Mouse (Mus musculus) gastrocnemius, postnatal 4 days (tissue): ENCODE results near the gene Erbb2. TPM values are rescaled to one million over a fixed set of nuclear protein-coding genes. Genes with fewer than 3 reads are reported as not detected.

ENCODE experiments used
- DNase-seq, 2 experiments: peaks; one replicate each; pipeline ENCODE4 v3.0.0; 2021 to 2022; ENCODE audit warnings: low spot score in 2 of 2, mixed read lengths in 2 of 2
- total RNA-seq, 2 experiments: library from RNA; stranded (reverse); gene quantifications; 2 replicates each; pipeline ENCODE4 v1.2.3; 2021

Gene Erbb2
- total RNA-seq, 2 experiments from 2014 or later, result 19.6 to 23.5 TPM

DNA sequence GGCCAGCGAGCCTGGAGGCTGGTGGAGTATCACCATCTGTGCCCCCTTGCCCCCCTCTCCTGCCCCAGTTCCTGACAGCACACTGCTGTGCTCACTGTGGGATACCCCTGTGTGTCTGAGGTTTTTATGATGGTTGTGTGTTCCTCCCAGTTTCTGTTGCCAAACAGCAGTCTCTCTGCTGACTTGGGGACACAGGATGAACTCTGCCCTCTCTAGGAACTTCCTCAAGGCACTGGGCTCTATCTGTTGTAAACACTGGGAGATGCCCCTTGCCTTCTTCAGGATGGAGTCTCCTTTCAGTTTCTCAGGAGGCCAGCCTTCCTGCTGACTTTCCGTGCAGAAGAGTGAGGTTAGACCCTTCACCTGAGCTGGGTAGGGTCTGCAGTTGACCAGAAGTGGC is 1.9 kb downstream of the Erbb2 start:
- DNase-seq, result no peak

DNA sequence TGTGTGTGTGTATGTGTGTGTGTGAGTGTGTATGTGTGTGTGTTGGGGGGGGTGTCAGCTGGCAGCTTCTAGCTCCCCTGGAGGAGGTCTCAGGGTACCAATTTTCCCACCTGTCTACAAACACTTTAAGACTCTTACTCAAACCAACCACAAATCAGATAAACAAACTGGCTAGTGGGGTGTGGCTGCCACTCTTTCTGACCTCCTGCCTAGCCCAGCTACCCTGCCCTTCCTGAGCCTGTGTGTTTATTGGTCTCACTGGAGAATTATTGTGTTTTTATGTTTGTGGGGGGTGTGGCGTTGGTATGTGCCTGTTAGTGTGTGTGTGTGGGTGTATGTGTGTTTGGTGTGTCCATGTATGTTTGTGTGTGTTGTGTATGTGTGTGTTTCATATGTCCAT is 4.8 kb downstream of the Erbb2 start:
- no peak for DNase-seq

DNA sequence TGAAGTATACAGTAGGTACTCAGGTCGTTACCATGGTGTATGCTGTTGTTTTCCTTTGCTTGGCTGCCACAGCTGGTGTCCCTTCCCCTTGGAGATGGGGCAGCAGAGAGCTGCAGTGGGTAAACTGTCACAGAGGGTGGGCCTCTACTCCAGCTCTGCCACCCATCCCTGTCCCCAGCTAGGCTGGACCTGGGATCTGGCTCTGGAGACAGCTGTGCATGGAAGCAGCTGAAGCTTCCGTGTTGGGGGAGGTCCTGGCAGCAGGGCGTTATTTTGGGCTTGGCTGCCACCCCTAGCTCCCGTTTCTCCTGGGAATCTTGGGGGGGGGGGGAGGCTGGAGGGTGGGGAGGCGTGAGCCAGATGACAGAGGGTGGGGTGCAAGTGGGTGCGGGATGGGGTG is 6.0 kb downstream of the Erbb2 start:
- no peak for DNase-seq

DNA sequence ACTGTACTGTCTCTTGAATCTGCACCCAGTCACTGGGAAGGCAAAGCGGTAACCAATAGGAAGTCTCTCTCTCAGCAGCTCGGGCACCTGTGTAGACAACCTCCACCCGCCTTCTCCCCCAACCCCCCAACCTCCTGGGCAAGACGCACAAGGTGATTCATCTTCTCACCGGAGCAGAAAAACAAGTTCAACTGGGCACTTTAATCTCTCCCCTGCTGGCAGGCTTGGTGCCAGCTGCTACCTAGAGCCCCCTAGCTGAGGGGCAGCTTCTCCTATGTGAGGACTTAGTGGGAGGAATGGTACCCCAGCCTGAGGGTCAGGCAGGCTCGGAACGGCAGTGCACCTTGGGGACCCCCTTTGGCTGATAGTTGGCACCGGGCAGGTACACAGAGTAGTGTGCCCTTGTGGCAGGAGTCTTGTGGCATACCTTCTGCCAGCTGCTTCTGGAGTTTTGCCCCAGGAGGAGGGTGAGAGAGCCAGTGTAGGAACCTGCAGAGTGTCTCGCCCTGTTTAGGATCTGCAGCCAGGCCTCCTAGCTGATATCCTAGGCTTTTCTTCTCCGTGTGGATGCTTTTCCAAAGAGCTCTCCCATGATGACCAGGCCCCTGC is 6.8 kb downstream of the Erbb2 start:
- DNase-seq, result no peak

DNA sequence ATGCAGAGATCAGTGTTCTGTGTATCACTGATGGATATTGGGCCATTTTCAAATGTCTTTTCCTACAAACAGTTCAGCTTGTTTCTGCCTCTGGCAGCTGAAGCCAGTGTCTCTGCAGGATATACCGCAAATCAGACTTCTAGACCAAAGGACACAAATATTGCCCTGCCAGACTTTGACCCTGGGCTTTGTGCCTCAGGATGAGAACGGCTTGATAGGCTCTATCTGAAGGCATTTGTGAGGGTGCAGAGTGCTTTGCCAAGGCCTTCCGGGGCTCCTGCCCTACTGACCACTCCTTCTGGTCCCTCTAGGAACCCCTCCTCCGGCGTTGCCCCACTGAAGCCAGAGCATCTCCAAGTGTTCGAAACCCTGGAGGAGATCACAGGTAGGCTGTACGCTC is 14.3 kb downstream of the Erbb2 start:
- DNase-seq, result no peak

- DNase-seq, result no peak
Observed at GRCm38 (mm10) chr11:98428436-98428835, 16.2 kb downstream of the Erbb2 start.

- DNase-seq, result no peak
Observed at GRCm38 (mm10) chr11:98431743-98432502, 19.7 kb downstream of the Erbb2 start.

GRCm38 (mm10) chr11:98435723-98436122 is 23.5 kb downstream of the Erbb2 start:
- DNase-seq, result no peak

DNA sequence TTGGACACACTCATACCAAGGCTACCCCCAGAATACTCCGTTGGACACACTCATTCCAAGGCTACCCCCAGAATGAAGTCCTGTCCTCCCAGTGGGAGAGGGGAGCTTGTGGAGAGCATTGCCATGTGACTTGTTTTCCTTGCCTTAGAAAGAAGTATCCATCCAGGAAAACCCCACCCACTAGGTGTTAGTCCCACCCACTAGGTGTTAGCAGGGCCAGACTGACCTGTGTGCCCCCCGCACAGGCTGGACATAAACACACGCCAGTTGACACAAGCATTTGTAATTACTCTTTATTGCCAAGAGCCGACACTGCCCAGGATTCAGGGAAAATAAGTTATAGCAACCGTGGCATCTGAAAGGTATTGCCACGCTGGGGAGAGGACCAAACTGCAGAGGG is 25.2 kb downstream of the Erbb2 start:
- no peak for DNase-seq

DNA sequence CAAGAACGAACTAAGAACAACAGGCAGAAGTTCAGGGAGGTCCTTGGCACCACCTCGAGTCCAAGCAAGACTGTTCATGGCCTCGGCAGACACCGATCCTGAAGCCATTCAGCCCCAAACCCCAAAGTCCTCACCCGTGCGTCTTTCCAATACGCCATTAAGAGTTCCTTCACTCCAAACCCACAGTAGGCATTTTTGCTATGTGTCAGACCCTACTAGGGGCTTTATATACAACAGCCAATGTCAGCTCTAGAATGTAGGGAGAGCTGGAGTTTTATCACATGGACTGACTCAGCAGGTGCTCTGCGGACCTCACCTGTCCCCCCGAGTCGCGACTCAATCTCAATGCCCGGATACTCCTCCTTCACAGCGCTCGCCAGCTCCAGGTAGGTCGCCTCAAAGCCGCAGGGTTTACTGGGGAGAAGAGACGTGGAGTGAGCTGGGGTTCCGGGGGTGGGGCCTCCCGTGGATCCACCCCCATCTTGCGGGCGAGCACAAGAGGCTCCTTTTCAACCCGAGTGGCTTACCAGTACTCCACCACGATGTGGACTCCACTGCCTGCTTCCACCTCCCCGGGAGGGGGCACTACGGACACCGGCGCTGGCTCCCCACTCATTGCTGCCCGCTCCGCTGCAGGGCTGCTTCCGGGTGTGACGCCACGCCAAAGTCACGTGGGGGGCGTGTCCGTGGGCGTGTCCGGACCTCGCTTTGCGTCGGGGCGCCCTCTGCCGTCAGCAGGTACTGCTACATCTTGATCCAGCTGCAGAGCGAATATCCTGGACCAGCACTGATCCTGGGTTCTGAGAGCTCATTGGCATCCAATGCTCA is 26.3 kb downstream of the Erbb2 start, which contains the start of gene Mien1:
Mien1 (minus strand) TSS at position 661 of the 828 bp plus-strand sequence.
- peak; percentile 96 to 97 for DNase-seq

DNA sequence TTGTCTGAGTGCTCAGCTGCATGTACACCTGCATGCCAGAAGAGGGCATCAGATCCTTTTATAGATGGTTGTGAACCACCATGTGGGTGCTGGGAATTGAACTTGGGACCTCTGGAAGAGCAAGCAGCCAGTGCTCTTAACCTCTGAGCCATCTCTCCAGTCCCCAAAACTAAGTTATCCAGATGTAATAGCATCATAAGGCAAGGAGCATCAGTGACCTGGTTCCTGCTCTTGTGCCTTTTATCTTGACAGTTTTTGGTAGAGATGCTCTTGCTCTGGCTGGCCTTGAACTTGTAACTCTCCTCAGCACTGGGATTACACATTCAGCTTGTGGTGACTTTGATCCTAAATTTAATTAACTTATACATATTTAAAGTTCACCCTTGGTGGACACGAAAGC is 31.4 kb downstream of the Erbb2 start:
- no peak for DNase-seq

GRCm38 (mm10) chr11:98445238-98445637 is 33.0 kb downstream of the Erbb2 start:
- no peak for DNase-seq

DNA sequence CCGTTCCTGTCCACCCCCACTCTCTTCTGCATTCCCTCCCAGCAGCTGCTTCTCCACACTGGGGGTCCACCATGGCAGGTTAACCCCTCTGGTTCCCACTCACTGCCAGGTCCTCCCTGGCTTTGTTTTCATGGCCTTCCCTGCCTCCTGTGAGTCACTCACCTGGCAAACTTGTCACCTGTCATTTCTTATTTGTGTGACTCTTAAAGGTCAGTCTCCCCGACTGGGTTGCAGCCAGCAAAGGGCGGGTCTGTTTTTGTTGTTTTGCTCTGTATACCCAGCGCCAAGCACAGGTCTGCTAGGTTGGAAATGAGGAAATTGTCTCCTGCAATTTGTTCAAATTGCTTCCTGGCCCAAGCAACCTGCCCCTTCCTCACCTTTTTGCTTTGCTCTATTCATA is 33.4 kb downstream of the Erbb2 start:
- DNase-seq, result no peak

GRCm38 (mm10) chr11:98446213-98446561 is 33.9 kb downstream of the Erbb2 start, which contains the start of gene Grb7:
TSS of gene Grb7 (plus strand) at chr11:98446394.
- no peak for DNase-seq

GRCm38 (mm10) chr11:98446562-98447474 is 34.5 kb downstream of the Erbb2 start:
- DNase-seq, result no peak

GRCm38 (mm10) chr11:98447475-98447834 is 35.2 kb downstream of the Erbb2 start:
- DNase-seq, result no peak

DNA sequence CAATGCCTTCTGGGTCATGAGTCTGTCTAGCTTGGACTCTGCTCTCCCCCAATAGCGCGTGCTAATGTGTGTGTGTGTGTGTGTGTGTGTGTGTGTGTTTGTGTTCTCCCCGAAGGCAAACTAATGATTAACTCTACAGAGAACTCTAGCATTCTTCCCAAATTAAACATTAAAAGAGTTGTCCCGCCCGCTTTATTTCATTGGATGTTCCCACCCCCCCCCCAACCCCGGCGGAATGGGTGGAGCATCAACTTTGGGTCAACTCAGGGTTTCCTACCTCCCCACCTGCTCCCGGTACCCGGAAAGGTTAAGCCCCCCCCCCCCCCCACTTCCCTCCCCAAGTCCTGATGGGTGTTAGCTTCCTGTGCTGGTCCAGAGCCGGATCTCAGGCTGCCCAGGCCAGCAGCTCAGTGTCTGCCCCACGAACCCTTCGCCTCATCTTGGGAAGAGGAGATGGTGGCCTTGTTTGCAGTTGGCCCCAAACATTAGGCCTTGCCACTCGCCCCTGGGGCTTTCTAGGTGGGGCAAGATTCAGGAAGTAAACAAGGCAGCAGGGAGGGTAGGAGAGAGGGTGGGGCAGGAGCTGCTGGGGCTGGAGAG is 36.0 kb downstream of the Erbb2 start:
- DNase-seq, result no peak

GRCm38 (mm10) chr11:98449419-98449818 is 37.1 kb downstream of the Erbb2 start:
- no peak for DNase-seq

GRCm38 (mm10) chr11:98449921-98450771 is 37.9 kb downstream of the Erbb2 start:
- no peak for DNase-seq

- DNase-seq, result no peak
Observed at GRCm38 (mm10) chr11:98455484-98455883, 43.2 kb downstream of the Erbb2 start.
